Mouse (Mus musculus) lung, adult 2 months (tissue): ENCODE results near the gene Gm49388. TPM values are rescaled to one million over a fixed set of nuclear protein-coding genes. Genes with fewer than 3 reads are reported as not detected.
"Not testable (repeated sequence)": the region's sequence is repeated elsewhere in the genome, so short reads cannot be mapped to it uniquely, and the experiment has no call there.

Experiments
- DNase-seq: peaks from one replicate; pipeline ENCODE4 v3.0.0; 2022
- H3K4me1 ChIP-seq: fragments of 200-500 bp; 2 replicates; pipeline ENCODE4 v1.6.1; 2011; ENCODE audit warnings: low read length; ENCODE audit not compliant: control insufficient read depth, insufficient read depth
- H3K4me3 ChIP-seq: fragments of 200-500 bp; replicated peaks from 2 replicates; pipeline ENCODE3; 2011; ENCODE audit warnings: low read depth, mild to moderate bottlenecking, control low read depth, low read length; ENCODE audit errors: extremely low read depth
- CTCF ChIP-seq: fragments of 200-500 bp; IDR thresholded peaks from 2 replicates; pipeline ENCODE4 v1.5.1; 2011; ENCODE audit warnings: mild to moderate bottlenecking, low read length, control low read depth; ENCODE audit not compliant: insufficient read depth
- POLR2A ChIP-seq: fragments of 200-500 bp; IDR thresholded peaks from 2 replicates; pipeline ENCODE4 v1.6.1; 2011; ENCODE audit warnings: low read depth, mild to moderate bottlenecking, control low read depth, low read length, borderline replicate concordance; ENCODE audit errors: extremely low read depth
- WGBS: fragments of 180-500 bp; shearing (Covaris S2); methylation state at CpG from one replicate; pipeline ENCODE4 v1.1.7; 2018; 5-methylcytosine and 5-hydroxymethylcytosine counted together
- polyA plus RNA-seq: library from polyadenylated mRNA; depleted of rRNA; stranded (reverse); fragments of >200 nt; gene quantifications from 2 replicates; pipeline ENCODE4 v1.2.3, GENCODE M21; 2012

Gm49388 gene
- polyA plus RNA-seq, 1 experiment = not detected

GRCm38 (mm10) chr7:127767671-127768345, 17.6 kb upstream of the Gm49388 start:
- Histone ChIP-seq H3K4me3 (no peak overlapping the region), H3K4me1 (peaks cover 3% of the 10 kb centered on the region; the same call in 1 of the 2 replicates)
- 91% methylated on average over 19 of the region's 19 CpGs for whole genome bisulfite sequencing
- DNase-seq = no peak
- no peak for TF ChIP-seq POLR2A
- TF ChIP-seq CTCF = no peak

- no peak overlapping the region for H3K4me3 ChIP-seq
- 49% methylated on average over 13 of the region's 13 CpGs for WGBS
- TF ChIP-seq CTCF (no peak), POLR2A (no peak)
- H3K4me1 ChIP-seq = peaks cover 3% of the 10 kb centered on the region; the same call in 1 of the 2 replicates
- DNase-seq = no peak
Measured at GRCm38 (mm10) chr7:127768346-127768996, 16.9 kb upstream of the Gm49388 start.

- TF ChIP-seq CTCF (no peak), POLR2A (no peak)
- peaks cover 5% of the 10 kb centered on the region for H3K4me1 ChIP-seq
- 3% methylated on average over 16 of the region's 16 CpGs for WGBS
- peak overlapping the region; percentile 99 for H3K4me3 ChIP-seq
- DNase-seq = peak; percentile 96
Measured at GRCm38 (mm10) chr7:127768997-127769593, 16.3 kb upstream of the Gm49388 start.

GRCm38 (mm10) chr7:127769651-127770038, 15.8 kb upstream of the Gm49388 start, which contains the start of gene Orai3:
TSS of gene Orai3 (plus strand) at chr7:127769815.
- peak within 1 kb of the TSS; percentile 99 for H3K4me3 ChIP-seq
- under 1% methylated on average over 24 of the region's 24 CpGs for WGBS
- TF ChIP-seq CTCF (no peak), POLR2A (peak; percentile 98)
- peaks cover 6% of the 10 kb centered on the region for H3K4me1 ChIP-seq
- DNase-seq = peak; percentile 92

- no peak for DNase-seq
- peaks cover 6% of the 10 kb centered on the region for H3K4me1 ChIP-seq
Measured at GRCm38 (mm10) chr7:127770039-127770905, 15.1 kb upstream of the Gm49388 start.

GRCm38 (mm10) chr7:127771262-127771661, 14.1 kb upstream of the Gm49388 start:
- TF ChIP-seq CTCF = no peak
- TF ChIP-seq POLR2A = no peak
- H3K4me1 ChIP-seq = peaks cover 9% of the 10 kb centered on the region
- no peak for DNase-seq
- no peak overlapping the region for H3K4me3 ChIP-seq
- WGBS = 60% methylated on average over 5 of the region's 5 CpGs

More at GRCm38 (mm10) chr7:127770039-127770905, 15.1 kb upstream of the Gm49388 start:
- H3K4me3 ChIP-seq = peak overlapping the region; percentile 99
- TF ChIP-seq POLR2A (no peak), CTCF (no peak)
- WGBS = 1% methylated on average over 27 of the region's 27 CpGs

- no peak for TF ChIP-seq CTCF
- no peak for TF ChIP-seq POLR2A
- 35% methylated on average over 3 of the region's 3 CpGs for WGBS
- DNase-seq = no peak
- H3K4me1 ChIP-seq = peaks cover 9% of the 10 kb centered on the region
- H3K4me3 ChIP-seq = no peak overlapping the region
Measured at GRCm38 (mm10) chr7:127772080-127772479, 13.3 kb upstream of the Gm49388 start.

- TF ChIP-seq POLR2A (no peak), CTCF (no peak)
- H3K4me1 ChIP-seq = peaks cover 9% of the 10 kb centered on the region
- WGBS = 100% methylated on average over 1 of the region's 1 CpGs
- no peak overlapping the region for H3K4me3 ChIP-seq
- DNase-seq = no peak
Measured at GRCm38 (mm10) chr7:127772557-127772956, 12.9 kb upstream of the Gm49388 start.

- peak; percentile 49 for DNase-seq
- TF ChIP-seq CTCF (peak; percentile 77), POLR2A (no peak)
- Histone ChIP-seq H3K4me1 (peaks cover 11% of the 10 kb centered on the region), H3K4me3 (no peak overlapping the region)
- 33% methylated on average over 9 of the region's 9 CpGs for WGBS
Measured at GRCm38 (mm10) chr7:127773664-127774384, 11.6 kb upstream of the Gm49388 start.

GRCm38 (mm10) chr7:127775837-127776236, 9.6 kb upstream of the Gm49388 start:
- WGBS = 63% methylated on average over 7 of the region's 7 CpGs
- Histone ChIP-seq H3K4me1 (peaks cover 11% of the 10 kb centered on the region), H3K4me3 (peak overlapping the region; percentile 69)
- not testable (repeated sequence) for DNase-seq
